Mouse (Mus musculus) G1E (cell line): ENCODE data around the gene Col24a1.

Experiments
- CTCF ChIP-seq: IDR thresholded peaks from 2 replicates; pipeline ENCODE4 v1.5.1; 2012; ENCODE audit warnings: low read depth, low read length, inconsistent platforms, mixed read lengths
- GATA2 ChIP-seq: IDR thresholded peaks from 2 replicates; pipeline ENCODE4 v1.6.1; 2012; ENCODE audit warnings: low read depth, low read length, inconsistent platforms, borderline replicate concordance

DNA sequence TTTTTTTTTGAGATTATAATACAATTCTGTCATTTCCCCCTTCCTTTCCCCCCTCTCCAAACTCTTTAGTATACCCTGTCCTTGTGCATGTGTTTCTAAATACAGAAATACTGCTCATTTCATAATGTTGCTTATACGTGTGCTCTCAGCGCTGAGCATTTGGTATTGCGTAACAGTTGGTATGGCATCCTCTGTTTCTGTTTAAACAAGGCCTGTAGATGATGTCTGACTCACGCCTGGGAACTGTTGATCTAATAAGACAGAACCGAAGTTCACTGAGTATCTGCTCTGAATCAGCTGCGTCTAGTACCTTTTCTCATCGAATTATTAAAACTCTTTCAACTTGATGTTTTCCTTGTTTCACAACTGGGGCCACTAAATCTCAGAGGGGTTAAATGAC is 24.2 kb upstream of the Col24a1 start:
- TF ChIP-seq CTCF, result no peak
- TF ChIP-seq GATA2, result no peak
